Mouse (Mus musculus) 416B (cell line): ENCODE results near the gene Hbb-bh1.
"Not testable (repeated sequence)": the region's sequence is repeated elsewhere in the genome, so short reads cannot be mapped to it uniquely, and the experiment has no call there.

Experiments
- DNase-seq: peaks from one replicate; pipeline ENCODE4 v3.0.0; 2011; ENCODE audit warnings: low read depth

Gene Hbb-bh1

GRCm38 (mm10) chr7:103811223-103811845 lies 31.6 kb downstream of the Hbb-bh1 start:
- peak; percentile 30 for DNase-seq

GRCm38 (mm10) chr7:103810746-103811145 lies 32.2 kb downstream of the Hbb-bh1 start:
- DNase-seq = no peak

GRCm38 (mm10) chr7:103810296-103810695 lies 32.7 kb downstream of the Hbb-bh1 start:
- no peak for DNase-seq

DNA sequence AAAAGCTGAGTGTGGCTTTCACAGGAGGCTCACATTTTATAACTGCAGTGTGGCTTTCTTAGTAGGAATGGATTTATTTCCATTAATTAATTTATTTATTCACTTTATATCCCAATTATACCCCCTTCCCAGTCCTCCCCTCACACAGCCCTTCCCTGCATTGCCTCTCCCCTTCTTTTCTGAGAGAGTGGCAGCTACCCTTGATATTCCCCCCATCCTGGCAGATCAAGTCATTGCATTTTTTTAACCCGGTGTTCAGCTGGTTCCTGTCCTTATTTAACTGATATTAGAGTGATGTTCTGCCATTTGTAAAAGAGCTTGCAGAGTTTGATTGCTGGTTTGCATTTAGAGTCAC lies 33.2 kb downstream of the Hbb-bh1 start:
- no peak for DNase-seq

- DNase-seq = peak; percentile 88
Measured at GRCm38 (mm10) chr7:103808971-103809800, 33.8 kb downstream of the Hbb-bh1 start.

- DNase-seq = not testable (repeated sequence)
Measured at GRCm38 (mm10) chr7:103808120-103808519, 34.8 kb downstream of the Hbb-bh1 start.

DNA sequence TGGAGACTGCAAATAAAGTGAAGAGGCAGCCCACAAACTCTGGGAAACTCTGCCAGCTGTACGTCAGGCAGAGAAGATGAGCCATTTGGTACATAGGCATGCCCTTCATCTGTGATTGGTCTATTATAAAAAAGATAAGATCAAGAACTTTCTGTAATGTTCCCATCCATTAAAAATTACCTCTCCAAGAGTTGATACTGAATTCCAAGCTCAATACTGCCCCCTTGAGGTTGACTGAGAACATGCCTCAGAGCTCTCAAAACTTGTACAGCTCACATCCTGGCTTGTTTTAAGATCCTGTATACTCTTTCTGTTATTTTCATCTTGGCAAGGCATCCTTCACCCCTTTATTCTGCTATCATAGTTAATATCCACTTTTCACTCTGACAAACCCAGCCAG lies 36.1 kb downstream of the Hbb-bh1 start:
- DNase-seq = peak; percentile 81

DNA sequence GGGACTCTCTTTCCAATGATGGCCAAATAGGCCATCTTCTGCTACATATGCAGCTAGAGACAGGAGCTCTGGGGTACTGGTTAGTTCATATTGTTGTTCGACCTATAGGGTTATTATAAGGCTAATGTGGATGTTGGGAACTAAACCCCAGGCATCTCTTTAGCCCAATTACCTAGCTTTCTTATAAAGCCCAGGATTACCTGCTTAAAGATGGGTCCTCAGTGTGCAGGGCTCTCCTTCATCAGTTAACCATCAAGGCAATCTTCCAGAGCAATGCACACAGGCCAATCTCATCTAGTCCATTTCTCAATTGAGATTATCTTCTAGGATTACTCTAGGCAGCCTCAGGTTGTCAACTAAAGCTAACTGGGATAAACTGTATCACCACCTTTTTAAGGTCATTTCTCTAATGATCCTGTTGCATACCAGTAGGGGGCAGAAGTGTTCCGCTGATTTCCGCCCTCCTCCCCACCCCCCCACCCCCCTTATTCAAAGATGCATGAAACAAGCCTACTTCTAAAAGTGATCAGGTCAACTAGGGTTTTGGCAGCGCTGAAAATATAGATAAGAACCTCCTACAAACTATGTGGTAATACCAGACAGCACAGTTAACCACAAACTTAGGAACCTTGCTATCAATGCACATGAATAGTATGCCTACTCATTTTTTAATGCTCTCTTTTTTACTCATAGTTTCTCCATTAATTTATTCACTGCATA lies 50.1 kb downstream of the Hbb-bh1 start:
- DNase-seq = peak; percentile 93

- no peak for DNase-seq
Measured at GRCm38 (mm10) chr7:103791721-103792120, 51.2 kb downstream of the Hbb-bh1 start, which contains the start of gene Olfr67. TSS of gene Olfr67 (minus strand) at chr7:103791821.
